Mouse (Mus musculus): Measurements from ENCODE around the gene Arhgap25.
"Not testable (repeated sequence)": the region's sequence is repeated elsewhere in the genome, so short reads cannot be mapped to it uniquely, and the experiment has no call there.

Gene Arhgap25

DNA sequence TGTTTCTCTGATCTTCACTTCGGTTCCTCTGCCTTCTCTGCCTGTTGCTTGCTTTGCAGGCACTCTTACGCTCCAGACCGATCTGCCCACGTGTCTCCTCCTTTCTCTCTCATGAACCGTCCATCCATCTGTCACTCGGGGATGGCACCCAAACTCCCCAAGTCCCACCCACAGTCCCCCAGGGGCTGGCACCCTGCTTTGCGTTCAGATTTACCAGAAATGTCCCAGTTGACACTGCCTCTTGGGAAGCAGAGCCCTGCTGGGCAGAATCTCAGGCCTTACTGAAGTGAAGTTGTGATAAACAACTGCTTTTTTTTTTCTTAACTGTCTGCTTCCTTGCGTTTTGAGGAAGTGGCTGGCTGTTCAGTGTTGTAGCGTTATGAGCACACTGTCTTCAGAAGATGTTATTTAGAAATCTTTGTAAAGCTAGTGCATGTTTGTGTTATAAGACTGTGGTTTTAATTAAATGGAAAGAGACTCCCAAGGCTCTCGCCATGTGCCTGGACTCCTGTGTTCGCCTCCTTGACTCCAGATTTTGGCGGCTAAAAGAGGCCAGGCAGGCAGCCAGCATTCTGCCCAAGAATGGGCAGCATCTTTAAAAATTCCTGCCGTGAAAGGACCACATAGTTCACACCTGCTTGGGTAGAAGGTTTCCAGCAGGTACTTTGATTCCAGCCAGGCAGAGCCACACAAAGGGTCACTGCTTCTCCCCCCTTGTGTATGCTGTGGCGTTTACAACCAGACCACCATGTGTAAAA lies at the start of gene Arhgap25:
Arhgap25 (minus strand) TSS at position 307 of the 758 bp plus-strand sequence.
- DNase-seq (ENCODE audit: low read depth), result no peak

- DNase-seq (ENCODE audit: low read depth), result no peak
These were observed 49.4 kb upstream of the Arhgap25 start for GRCm38 (mm10) chr6:87582456-87582855.

DNA sequence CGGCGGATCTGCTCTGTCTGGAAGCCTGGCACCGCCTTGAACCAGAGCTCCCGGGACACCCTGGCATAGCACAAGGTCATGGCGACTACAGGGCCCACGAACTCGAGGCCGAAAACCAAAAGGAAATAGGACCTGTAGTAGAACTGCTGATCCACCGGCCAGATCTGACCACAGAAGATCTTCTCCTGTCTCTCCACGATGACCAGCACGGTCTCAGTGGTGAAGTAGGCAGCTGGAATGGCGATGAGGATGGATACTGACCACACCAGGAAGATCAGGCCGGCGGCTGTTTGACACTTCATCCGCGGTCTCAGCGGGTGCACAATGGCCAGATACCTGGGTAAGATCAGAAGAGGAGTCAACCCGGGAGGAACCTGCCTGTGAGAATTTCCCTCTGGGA lies 48.5 kb upstream of the Arhgap25 start:
- no peak for DNase-seq (ENCODE audit: low read depth)

DNA sequence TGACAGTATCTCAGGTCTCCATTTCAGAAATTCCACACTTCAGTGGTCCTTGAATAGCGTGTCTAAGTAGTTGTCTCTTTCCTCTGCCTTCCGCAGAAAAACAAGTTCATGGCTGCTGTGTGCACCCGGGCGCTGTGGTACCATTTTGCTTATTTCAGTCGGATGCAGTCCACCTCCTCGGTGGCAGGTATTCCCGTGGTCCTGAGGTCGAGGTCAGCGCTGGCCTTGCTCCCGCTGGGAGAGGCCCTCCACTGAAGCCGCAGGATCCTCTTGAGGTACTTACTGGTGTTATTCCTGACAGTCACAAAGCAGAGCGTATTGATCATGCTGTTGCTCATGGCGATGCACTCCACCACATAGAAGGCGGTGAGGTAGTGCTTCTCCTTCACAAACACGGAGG lies 48.0 kb upstream of the Arhgap25 start:
- no peak for DNase-seq (ENCODE audit: low read depth)

DNA sequence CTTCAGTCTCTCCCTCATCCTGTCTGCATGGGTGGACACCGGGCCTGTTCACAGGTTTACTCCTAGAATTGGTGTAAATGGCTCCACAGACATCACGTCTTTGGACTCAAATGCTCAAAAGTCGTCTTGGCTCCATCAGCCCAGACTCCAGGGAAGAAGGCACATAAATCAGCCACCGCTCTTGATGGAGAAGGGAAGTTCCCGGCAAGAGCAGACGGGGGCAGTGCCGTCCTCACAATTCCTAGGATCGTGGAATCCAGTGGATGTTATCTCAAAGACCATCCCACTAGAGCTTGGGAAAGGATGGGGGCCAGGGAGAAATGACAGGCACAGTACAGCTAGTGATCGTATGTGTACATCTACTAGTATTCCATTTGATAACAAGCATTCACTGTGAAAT lies 45.2 kb upstream of the Arhgap25 start:
- DNase-seq (ENCODE audit: low read depth), result no peak

DNA sequence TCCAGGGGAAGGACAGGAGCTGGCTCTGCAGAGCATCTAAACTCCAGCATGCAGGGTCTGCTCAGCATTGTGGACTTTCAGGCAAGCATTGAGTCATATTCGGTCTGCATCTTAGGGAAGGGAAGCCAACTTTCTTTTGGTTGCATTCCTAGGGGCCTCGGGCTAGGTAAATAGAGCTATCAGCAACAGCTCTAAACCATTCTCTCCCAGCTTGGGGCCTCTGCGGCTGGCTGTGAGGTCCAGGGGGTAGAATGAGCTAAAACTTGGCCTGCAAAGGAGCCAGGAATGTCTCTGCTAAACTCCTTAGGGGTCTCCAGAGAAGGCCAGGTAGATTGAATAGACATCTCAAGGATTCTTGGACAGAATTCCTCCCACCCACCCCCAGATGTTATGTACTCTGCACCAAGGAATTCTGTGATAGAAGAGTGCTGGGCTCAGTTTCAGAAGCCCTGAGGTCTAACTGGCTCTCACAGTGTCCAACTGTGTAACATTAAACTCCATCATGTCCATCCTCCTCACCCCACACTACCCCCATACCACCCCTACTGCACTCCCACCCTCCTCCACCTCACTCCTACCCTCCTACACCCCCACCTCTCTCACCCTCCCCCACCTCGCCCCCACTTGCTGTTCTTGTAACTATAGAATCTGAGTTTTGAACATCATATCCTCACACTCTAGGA lies 43.7 kb upstream of the Arhgap25 start:
- no peak for DNase-seq (ENCODE audit: low read depth)

DNA sequence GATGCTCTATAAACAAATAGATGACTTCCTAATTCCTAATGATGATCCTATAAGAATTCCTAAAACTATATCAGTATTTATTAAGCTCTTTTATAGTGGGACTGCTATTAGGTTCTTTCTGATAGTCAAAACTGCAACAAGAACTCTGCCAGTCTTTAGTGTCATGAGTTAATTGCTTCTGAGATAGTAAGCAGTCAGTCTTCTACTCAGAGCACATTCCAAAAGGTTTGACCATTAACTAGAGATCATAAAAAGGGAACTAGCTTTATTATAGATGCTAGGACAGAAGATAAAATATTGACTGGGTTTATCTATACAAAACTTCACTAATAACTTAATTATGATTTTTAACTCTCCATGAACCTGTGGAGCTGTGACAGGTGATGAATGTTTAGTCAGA lies 38.8 kb upstream of the Arhgap25 start:
- not testable (repeated sequence) for DNase-seq (ENCODE audit: low read depth)

DNA sequence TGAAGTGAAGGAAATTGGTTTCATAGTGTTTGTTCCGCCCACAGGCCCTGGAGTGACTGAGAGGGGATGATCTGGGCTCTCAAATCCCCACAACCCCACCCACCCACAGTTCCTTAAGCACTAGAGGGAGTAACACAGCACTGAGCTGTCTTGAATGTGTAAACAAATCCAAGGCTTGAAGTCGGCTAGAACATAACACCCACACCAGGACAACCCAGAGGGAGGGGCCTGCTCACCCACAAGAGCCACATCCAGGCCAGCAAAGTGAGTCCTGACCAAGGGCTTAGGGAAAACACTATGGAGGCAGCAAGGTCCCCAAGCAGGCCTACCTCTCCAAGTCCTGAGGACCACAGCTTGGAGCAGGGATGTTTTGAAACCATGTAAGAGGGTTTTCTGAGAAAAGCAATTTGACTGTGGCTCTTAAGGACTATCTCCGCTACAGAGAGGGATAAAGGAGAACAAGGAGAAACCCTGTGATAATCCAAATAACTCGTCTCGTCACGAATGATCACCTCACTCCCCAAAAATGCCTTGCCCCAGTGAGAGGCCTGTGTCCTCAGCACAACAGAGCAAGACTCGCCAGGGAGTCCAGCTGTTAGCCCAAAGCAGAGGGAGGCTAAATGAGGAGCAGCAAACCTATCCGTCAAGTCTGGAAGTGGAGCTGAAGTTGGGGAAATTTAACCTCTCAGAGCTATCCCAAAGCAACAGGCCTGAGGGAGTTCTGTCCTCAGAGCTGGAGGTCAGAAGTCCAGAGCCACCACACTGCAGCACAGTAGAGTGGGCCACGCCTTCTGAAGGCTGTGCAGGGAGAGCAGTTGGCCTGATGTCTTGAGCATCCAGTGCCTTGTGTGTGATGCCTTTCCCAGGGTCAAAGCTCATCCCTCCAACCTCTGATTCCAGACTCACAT lies 34.9 kb upstream of the Arhgap25 start:
- DNase-seq (ENCODE audit: low read depth), result no peak

- no peak for DNase-seq (ENCODE audit: low read depth)
These were observed 32.1 kb upstream of the Arhgap25 start for GRCm38 (mm10) chr6:87565166-87565565.

GRCm38 (mm10) chr6:87564356-87564755 lies 31.3 kb upstream of the Arhgap25 start:
- no peak for DNase-seq (ENCODE audit: low read depth)

DNA sequence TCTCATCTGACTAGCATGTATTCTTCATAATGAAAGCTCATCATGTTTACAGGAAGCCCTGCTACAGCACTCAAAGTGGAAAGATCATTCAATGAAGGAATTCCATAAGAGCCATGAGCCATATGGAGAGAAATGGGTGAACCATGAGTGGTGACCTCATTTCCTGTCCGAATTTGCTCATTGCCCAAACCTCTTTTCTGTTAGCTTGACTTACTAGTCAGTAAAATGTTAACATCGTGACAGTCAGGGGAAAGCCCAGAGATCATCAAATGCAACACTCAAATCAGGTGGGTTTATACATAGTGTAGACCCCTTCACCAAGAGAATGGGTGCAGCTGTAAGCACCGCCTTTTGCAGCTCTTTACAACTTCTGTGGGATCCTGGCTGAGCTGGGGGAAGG lies 20.7 kb upstream of the Arhgap25 start:
- no peak for DNase-seq (ENCODE audit: low read depth)

DNA sequence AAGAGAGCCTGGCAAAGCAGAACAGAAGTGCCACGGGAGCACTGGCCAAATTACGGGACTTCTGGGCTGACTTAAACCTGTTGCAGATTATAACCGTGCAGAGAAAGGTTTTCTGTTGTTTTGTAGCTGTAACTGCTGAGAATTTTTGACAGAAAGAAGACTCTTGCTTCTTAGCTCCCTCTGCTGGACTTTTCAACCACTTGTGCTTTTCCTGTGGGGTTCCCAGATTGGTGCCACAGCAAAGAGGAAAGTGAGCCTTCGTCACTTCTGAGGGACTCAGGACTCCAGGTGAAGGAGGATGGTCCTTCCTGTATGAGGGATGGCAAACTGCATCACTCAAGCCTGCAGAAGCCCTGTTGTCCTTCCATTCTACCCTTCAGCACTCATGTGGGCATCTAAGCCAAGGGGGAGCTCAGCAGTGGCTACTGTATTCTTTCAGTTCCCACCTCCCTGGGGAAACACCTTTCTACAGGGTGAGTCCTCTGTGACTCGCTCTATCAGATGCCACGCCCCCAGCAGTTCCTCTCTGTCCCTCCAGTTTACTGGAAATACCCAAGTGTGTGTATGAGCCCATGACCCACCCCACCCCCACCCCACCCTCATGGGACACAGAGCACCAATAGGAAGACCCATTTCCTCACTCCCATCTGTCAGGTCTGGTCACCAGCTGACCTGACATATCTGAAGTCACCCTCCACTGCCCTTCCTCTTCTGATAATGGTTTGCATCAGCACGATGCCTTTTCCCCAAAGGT lies 19.2 kb upstream of the Arhgap25 start:
- DNase-seq (ENCODE audit: low read depth), result no peak

DNA sequence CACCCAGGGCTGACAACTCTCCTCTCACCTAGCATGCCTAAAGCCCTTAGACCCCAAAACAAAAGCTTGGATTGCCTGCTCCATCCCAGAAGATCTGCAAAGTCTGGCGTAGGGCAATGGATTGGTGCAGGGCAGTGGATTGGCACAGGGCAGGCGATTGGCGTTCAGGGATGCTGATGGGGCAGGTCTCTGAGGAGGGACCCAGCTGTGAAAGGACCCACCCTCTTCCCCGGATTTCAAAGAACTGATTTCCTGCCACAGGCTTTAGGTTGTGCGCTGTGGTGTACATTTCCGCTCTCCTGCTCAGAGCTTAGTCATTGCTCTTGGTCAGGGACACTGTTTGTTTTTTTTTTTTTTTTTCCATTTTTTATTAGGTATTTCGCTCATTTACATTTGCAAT lies 14.8 kb upstream of the Arhgap25 start:
- DNase-seq (ENCODE audit: low read depth), result no peak

- DNase-seq (ENCODE audit: low read depth), result no peak
These were observed 14.4 kb upstream of the Arhgap25 start for GRCm38 (mm10) chr6:87547431-87547830.

DNA sequence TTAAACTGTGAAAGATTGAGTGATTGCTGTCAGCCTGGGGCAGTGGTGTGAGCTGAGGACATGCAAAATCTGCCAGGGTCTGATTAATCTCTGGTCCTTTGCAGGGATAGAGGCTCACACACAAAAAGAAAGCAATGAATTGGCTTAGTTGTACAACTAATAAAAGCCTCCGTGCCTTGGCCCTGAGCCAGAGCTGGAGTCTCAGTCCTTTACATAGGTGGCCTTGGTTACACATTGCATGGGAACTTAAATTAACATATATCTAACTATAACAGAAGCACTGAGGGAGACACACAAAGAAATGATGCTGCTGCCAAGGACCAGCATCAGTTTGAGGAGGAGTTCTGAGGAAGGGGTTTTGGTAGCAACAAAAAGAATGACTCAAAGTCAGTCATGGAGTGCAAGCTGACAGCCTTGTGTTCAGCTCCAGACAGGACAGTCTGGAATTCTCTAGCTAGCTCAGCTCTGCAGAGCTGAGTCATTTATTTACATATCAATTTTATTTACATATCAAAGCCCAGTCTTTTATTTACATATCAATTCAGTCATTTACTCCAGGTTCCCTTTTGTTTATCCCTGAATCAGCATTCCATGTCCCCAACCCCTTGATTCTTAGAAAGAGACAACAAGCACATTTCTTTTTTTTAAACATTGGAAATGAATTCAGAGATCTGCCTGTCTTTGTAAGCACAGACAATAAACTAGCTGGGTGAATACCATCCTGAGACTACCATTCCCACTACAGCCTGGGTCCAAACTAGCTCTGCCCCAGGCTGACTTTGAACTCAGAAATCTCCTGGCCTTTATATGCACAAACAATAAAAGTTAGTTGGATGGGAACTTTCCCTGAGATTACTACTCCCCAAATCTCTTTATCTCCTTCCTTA lies 12.5 kb upstream of the Arhgap25 start:
- no peak for DNase-seq (ENCODE audit: low read depth)

GRCm38 (mm10) chr6:87542027-87542426 lies 9.0 kb upstream of the Arhgap25 start:
- DNase-seq (ENCODE audit: low read depth), result peak; percentile 56

DNA sequence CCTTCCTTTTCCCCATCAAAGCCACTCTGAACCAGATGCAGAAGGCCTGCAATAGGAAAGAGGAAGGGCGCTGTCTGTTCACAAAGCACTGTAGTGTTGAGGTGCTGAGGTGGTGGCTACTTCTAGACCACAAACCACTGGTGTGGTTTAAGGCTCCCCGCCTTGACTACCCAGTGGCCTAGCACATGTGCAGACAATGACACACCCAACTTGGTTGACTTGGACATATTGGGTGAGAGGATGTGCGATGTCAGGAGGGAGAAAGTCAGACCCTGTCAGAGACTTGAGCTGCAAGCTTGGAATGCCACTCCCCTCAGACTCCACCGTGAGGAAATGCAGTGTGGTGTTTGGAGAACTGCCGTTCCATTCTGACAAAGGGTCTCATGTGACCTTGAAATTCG lies 8.1 kb upstream of the Arhgap25 start:
- no peak for DNase-seq (ENCODE audit: low read depth)

DNA sequence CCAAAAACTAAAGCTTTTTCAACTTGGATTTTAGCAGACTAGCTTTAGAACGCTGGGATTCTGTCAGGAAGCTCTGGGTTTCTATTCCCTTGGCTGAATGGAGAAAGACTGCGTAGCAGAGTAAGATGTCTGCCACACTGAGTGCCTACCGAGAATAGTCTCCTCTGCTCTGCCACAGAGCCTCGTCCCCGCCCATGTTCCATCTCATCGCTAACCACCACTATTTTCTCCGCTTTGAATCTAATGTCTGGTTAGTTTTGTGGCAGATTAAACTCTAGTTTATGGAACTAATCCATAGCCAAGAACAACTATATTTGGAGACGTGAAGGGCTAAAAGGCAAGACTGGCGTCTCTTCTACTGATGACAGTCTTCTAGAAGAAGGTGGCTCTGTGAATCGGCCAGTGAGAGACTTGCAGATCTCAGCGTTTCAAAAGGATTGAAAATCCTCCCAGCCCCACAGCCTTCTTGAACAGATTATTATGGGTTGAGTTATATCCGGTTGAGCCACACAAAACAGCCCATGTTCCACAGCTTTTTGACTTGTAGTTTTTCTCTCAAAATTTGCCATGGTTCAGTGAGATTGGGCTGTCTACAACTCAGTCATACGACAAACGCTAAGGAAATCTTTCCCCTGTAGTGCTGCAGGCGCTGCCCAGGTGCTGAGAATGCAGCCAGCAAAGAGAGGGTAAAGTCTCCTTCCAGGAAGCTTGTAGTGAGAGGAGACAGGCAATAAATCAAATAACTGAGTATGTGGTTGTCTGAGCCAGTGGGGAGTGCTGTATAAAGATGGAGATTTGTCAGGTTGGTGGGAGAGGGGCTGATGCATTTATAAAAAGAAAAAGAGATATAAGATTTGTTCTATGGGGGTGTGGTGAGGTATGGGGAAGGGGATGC lies 5.6 kb upstream of the Arhgap25 start:
- DNase-seq (ENCODE audit: low read depth), result no peak

GRCm38 (mm10) chr6:87537678-87538077 lies 4.6 kb upstream of the Arhgap25 start:
- no peak for DNase-seq (ENCODE audit: low read depth)

DNA sequence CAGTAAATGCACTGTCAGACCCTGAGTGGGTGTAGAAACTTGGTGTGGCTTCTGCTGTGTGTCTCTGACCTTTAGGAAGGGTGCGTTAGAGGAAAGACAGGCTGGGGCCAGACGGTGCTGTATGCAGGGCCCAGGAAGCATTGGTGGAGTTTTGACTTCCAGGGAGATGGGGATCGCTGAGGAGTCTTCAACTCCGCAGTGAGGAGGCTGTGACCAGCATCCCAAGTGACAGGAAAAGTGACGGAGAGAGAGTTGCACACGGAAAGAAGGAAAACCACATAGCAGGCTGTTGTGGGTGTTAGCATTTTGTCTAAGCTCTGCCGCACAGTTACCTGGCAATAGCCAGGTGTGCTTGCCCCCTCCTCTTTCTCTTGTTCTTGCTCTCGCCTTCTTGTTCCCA lies 3.2 kb upstream of the Arhgap25 start:
- DNase-seq (ENCODE audit: low read depth), result no peak

Measured in c-Kit-positive CD71-positive TER-119-negative erythroid progenitor cells, embryonic 14.5 days (primary cell).